Mouse (Mus musculus) embryonic facial prominence, embryonic 12.5 days (tissue): ENCODE results near the gene Specc1l. TPM values are rescaled to one million over a fixed set of nuclear protein-coding genes. Genes with fewer than 3 reads are reported as not detected.

ENCODE experiments used
- ATAC-seq: fragments of 200-750 bp; cut with Nextera tagmentation; 2 replicates; pipeline ENCODE4 v1.8.0; 2017; ENCODE audit not compliant: insufficient number of reproducible peaks, insufficient read depth, low FRiP score, low TSS enrichment
- H3K27ac ChIP-seq: fragments of 300-500 bp; sonication (generic); 2 replicates; pipeline ENCODE4 v1.5.1; 2016; ENCODE audit warnings: mild to moderate bottlenecking
- H3K27me3 ChIP-seq: fragments of 300-500 bp; sonication (generic); 2 replicates; pipeline ENCODE4 v1.6.1; 2016; ENCODE audit warnings: mild to moderate bottlenecking, moderate library complexity
- H3K36me3 ChIP-seq: fragments of 300-500 bp; sonication (generic); 2 replicates; pipeline ENCODE4 v1.6.1; 2016; ENCODE audit warnings: mild to moderate bottlenecking
- H3K4me1 ChIP-seq: fragments of 300-500 bp; sonication (generic); 2 replicates; pipeline ENCODE4 v1.6.1; 2016
- H3K4me2 ChIP-seq: fragments of 300-500 bp; sonication (generic); replicated peaks from 2 replicates; pipeline ENCODE4 v1.6.1; 2016; ENCODE audit warnings: mild to moderate bottlenecking, moderate library complexity
- H3K4me3 ChIP-seq: fragments of 300-500 bp; sonication (generic); 2 replicates; pipeline ENCODE4 v1.5.1; 2016; ENCODE audit warnings: mild to moderate bottlenecking
- H3K9ac ChIP-seq: fragments of 300-500 bp; sonication (generic); 2 replicates; pipeline ENCODE4 v1.6.1; 2016; ENCODE audit warnings: mild to moderate bottlenecking, moderate library complexity
- H3K9me3 ChIP-seq: fragments of 300-500 bp; sonication (generic); 2 replicates; pipeline ENCODE4 v1.6.1; 2016; ENCODE audit warnings: mild to moderate bottlenecking, moderate library complexity
- WGBS: fragments of 180-500 bp; shearing (Covaris S2); methylation state at CpG from one replicate; pipeline ENCODE4 v1.1.7; 2016; 5-methylcytosine and 5-hydroxymethylcytosine counted together
- polyA plus RNA-seq: library from polyadenylated mRNA; unstranded; fragments of >200 nt; fragmentation: Nextera tagmentation; extraction: Ambion mirVana; gene quantifications from 2 replicates; pipeline ENCODE4 v1.2.1, GENCODE M21; 2016

The Specc1l gene
- polyA plus RNA-seq, 1 experiment from 2014 or later: 52.3 TPM

- Histone ChIP-seq H3K27ac (no peak overlapping the region), H3K36me3 (no peaks in the 10 kb centered on the region), H3K4me3 (no peak overlapping the region), H3K9me3 (no peaks in the 10 kb centered on the region), H3K4me2 (no peak overlapping the region), H3K27me3 (peaks cover 45% of the 10 kb centered on the region), H3K9ac (no peak overlapping the region), H3K4me1 (0 out of 2 replicates have a peak, but pooled peaks cover 9% of the 10 kb centered on the region)
- WGBS: 56% methylated on average over 4 of the region's 4 CpGs
- ATAC-seq: no peak
These were observed 108.4 kb downstream of the Specc1l start for GRCm38 (mm10) chr10:75320321-75320720.

- 61% methylated on average over 6 of the region's 6 CpGs for WGBS
- Histone ChIP-seq H3K27me3 (peaks cover 24% of the 10 kb centered on the region), H3K36me3 (no peaks in the 10 kb centered on the region), H3K9ac (no peak overlapping the region), H3K9me3 (no peaks in the 10 kb centered on the region), H3K4me2 (no peak overlapping the region), H3K4me1 (0 out of 2 replicates have a peak, but pooled peaks cover 5% of the 10 kb centered on the region), H3K4me3 (no peak overlapping the region), H3K27ac (no peak overlapping the region)
- ATAC-seq: no peak
These were observed 111.1 kb downstream of the Specc1l start for GRCm38 (mm10) chr10:75322966-75323365.

GRCm38 (mm10) chr10:75323986-75324385, 112.1 kb downstream of the Specc1l start:
- ATAC-seq: no peak
- WGBS: 82% methylated on average over 8 of the region's 8 CpGs

GRCm38 (mm10) chr10:75324391-75324790, 112.5 kb downstream of the Specc1l start:
- no peak for ATAC-seq
- WGBS: 69% methylated on average over 10 of the region's 10 CpGs

More at GRCm38 (mm10) chr10:75323986-75324385, 112.1 kb downstream of the Specc1l start:
- Histone ChIP-seq H3K36me3 (no peaks in the 10 kb centered on the region), H3K27ac (no peak overlapping the region), H3K27me3 (peaks cover 14% of the 10 kb centered on the region), H3K4me3 (no peak overlapping the region), H3K9me3 (no peaks in the 10 kb centered on the region), H3K4me1 (0 out of 2 replicates have a peak, but pooled peaks cover 5% of the 10 kb centered on the region), H3K9ac (no peak overlapping the region), H3K4me2 (no peak overlapping the region)

GRCm38 (mm10) chr10:75325821-75326220, 113.9 kb downstream of the Specc1l start:
- ATAC-seq: no peak
- H3K4me2 ChIP-seq: no peak overlapping the region
- no peak overlapping the region for H3K4me3 ChIP-seq
- no peaks in the 10 kb centered on the region for H3K36me3 ChIP-seq
- 0 out of 2 replicates have a peak, but pooled peaks cover 5% of the 10 kb centered on the region for H3K4me1 ChIP-seq
- no peaks in the 10 kb centered on the region for H3K9me3 ChIP-seq
- 92% methylated on average over 23 of the region's 23 CpGs for WGBS
- H3K9ac ChIP-seq: no peak overlapping the region
- no peak overlapping the region for H3K27ac ChIP-seq
- H3K27me3 ChIP-seq: no peaks in the 10 kb centered on the region

More at GRCm38 (mm10) chr10:75324391-75324790, 112.5 kb downstream of the Specc1l start:
- H3K4me1 ChIP-seq: 0 out of 2 replicates have a peak, but pooled peaks cover 5% of the 10 kb centered on the region
- no peaks in the 10 kb centered on the region for H3K9me3 ChIP-seq
- no peak overlapping the region for H3K4me3 ChIP-seq
- H3K4me2 ChIP-seq: no peak overlapping the region
- no peak overlapping the region for H3K27ac ChIP-seq
- peaks cover 10% of the 10 kb centered on the region for H3K27me3 ChIP-seq
- H3K36me3 ChIP-seq: no peaks in the 10 kb centered on the region
- no peak overlapping the region for H3K9ac ChIP-seq

GRCm38 (mm10) chr10:75326553-75326952, 114.7 kb downstream of the Specc1l start:
- H3K4me1 ChIP-seq: 0 out of 2 replicates have a peak, but pooled peaks cover 5% of the 10 kb centered on the region
- ATAC-seq: no peak
- H3K4me3 ChIP-seq: no peak overlapping the region
- no peak overlapping the region for H3K4me2 ChIP-seq
- 87% methylated on average over 3 of the region's 3 CpGs for WGBS
- H3K27ac ChIP-seq: no peak overlapping the region
- H3K36me3 ChIP-seq: no peaks in the 10 kb centered on the region
- H3K9ac ChIP-seq: no peak overlapping the region
- no peaks in the 10 kb centered on the region for H3K9me3 ChIP-seq
- H3K27me3 ChIP-seq: no peaks in the 10 kb centered on the region

- H3K4me1 ChIP-seq: 0 out of 2 replicates have a peak, but pooled peaks cover 5% of the 10 kb centered on the region
- no peak for ATAC-seq
- no peak overlapping the region for H3K4me2 ChIP-seq
- no peaks in the 10 kb centered on the region for H3K36me3 ChIP-seq
- H3K9ac ChIP-seq: no peak overlapping the region
- H3K9me3 ChIP-seq: no peaks in the 10 kb centered on the region
- 77% methylated on average over 11 of the region's 11 CpGs for whole genome bisulfite sequencing
- H3K27me3 ChIP-seq: no peaks in the 10 kb centered on the region
- no peak overlapping the region for H3K27ac ChIP-seq
- H3K4me3 ChIP-seq: no peak overlapping the region
These were observed 115.2 kb downstream of the Specc1l start for GRCm38 (mm10) chr10:75327081-75327480.

GRCm38 (mm10) chr10:75328201-75328704, 116.4 kb downstream of the Specc1l start:
- no peaks in the 10 kb centered on the region for H3K9me3 ChIP-seq
- H3K27me3 ChIP-seq: no peaks in the 10 kb centered on the region
- H3K36me3 ChIP-seq: no peaks in the 10 kb centered on the region
- no peak for ATAC-seq
- H3K9ac ChIP-seq: no peak overlapping the region
- WGBS: 41% methylated on average over 4 of the region's 4 CpGs
- no peaks in the 10 kb centered on the region for H3K4me1 ChIP-seq
- no peak overlapping the region for H3K4me3 ChIP-seq
- H3K4me2 ChIP-seq: no peak overlapping the region
- no peak overlapping the region for H3K27ac ChIP-seq

- ATAC-seq: no peak
- no peaks in the 10 kb centered on the region for H3K4me1 ChIP-seq
- H3K4me3 ChIP-seq: no peak overlapping the region
- no peak overlapping the region for H3K27ac ChIP-seq
- H3K36me3 ChIP-seq: no peaks in the 10 kb centered on the region
- no peaks in the 10 kb centered on the region for H3K9me3 ChIP-seq
- WGBS: 78% methylated on average over 3 of the region's 3 CpGs
- H3K27me3 ChIP-seq: no peaks in the 10 kb centered on the region
- H3K9ac ChIP-seq: no peak overlapping the region
- H3K4me2 ChIP-seq: no peak overlapping the region
These were observed 120.4 kb downstream of the Specc1l start for GRCm38 (mm10) chr10:75332268-75332667.

- Histone ChIP-seq H3K4me2 (no peak overlapping the region), H3K4me3 (no peak overlapping the region), H3K27ac (no peak overlapping the region), H3K36me3 (no peaks in the 10 kb centered on the region), H3K9ac (no peak overlapping the region), H3K27me3 (no peaks in the 10 kb centered on the region), H3K9me3 (no peaks in the 10 kb centered on the region), H3K4me1 (no peaks in the 10 kb centered on the region)
- no peak; the same call in 1 of the 2 replicates for ATAC-seq
- WGBS: 90% methylated on average over 23 of the region's 23 CpGs
These were observed 121.4 kb downstream of the Specc1l start for GRCm38 (mm10) chr10:75333176-75333776.

- 74% methylated on average over 7 of the region's 7 CpGs for WGBS
- H3K36me3 ChIP-seq: no peaks in the 10 kb centered on the region
- no peak for ATAC-seq
- H3K9me3 ChIP-seq: no peaks in the 10 kb centered on the region
- H3K9ac ChIP-seq: no peak overlapping the region
- no peak overlapping the region for H3K27ac ChIP-seq
- no peaks in the 10 kb centered on the region for H3K4me1 ChIP-seq
- no peak overlapping the region for H3K4me2 ChIP-seq
- H3K4me3 ChIP-seq: no peak overlapping the region
- no peaks in the 10 kb centered on the region for H3K27me3 ChIP-seq
These were observed 122.3 kb downstream of the Specc1l start for GRCm38 (mm10) chr10:75334175-75334574.

GRCm38 (mm10) chr10:75335075-75335474, 123.2 kb downstream of the Specc1l start:
- H3K9me3 ChIP-seq: no peaks in the 10 kb centered on the region
- no peak for ATAC-seq
- no peak overlapping the region for H3K9ac ChIP-seq
- no peak overlapping the region for H3K4me3 ChIP-seq
- no peaks in the 10 kb centered on the region for H3K27me3 ChIP-seq
- WGBS: 92% methylated on average over 6 of the region's 6 CpGs
- H3K36me3 ChIP-seq: no peaks in the 10 kb centered on the region
- H3K4me2 ChIP-seq: no peak overlapping the region
- H3K27ac ChIP-seq: no peak overlapping the region
- no peaks in the 10 kb centered on the region for H3K4me1 ChIP-seq
